ENCODE assay signal across 9 mouse cellular contexts in genomic region chr16:15052924-15053793, GRCm38 (mm10).
A peak's percentile ranks its signal among the peaks of the same experiment; 100 is the strongest.
DNase-seq lines count a peak whose midpoint lies in the region; ATAC-seq lines count a peak whose summit lies in the region.
"Had no signal": no experiment of that assay in that cellular context is flagged by ENCODE, and none has a peak within 500 bp of the region (broad histone marks: within the 10 kb centered on the region; RNA-seq: fewer than 3 reads in every experiment).

No protein-coding gene starts in this region.

- no peaks in the 10 kb centered on the region for H3K36me3 ChIP-seq in hindbrain, embryonic 15.5 days

- H3K9me3 ChIP-seq in hindbrain, embryonic 15.5 days = no peaks in the 10 kb centered on the region

- H3K4me2 ChIP-seq in hindbrain, embryonic 15.5 days = peak overlapping the region; percentile 39

- H3K27me3 ChIP-seq in hindbrain, embryonic 15.5 days = no peaks in the 10 kb centered on the region

- DNase-seq in Muller cell, postnatal 12 days (ENCODE audit: inconsistent ontology term) = peak; percentile 92
- DNase-seq in embryo, embryonic 10 days (ENCODE audit: low spot score) = peak; percentile 93
- peak; percentile 56 to 67 for DNase-seq in gastrocnemius, adult 8-10 months (ENCODE audit: low spot score in 2 of 2)
- peak; percentile 24 to 28 for DNase-seq in layer of hippocampus, postnatal 25 days (ENCODE audit: extremely low spot score in 1 of 2, low spot score in 1 of 2)
- DNase-seq in lung, postnatal 36 days = peak; percentile 51
- peak; percentile 42 to 44 for DNase-seq in right cerebral cortex, postnatal 36 days (ENCODE audit: low spot score in 2 of 2)
- no peak for DNase-seq in thymus, postnatal 10 days (ENCODE audit: low spot score in 2 of 2)

- 5% methylated on average over 16 of the region's 16 CpGs for WGBS in hindbrain, embryonic 15.5 days

- no peak overlapping the region for H3K9ac ChIP-seq in hindbrain, embryonic 15.5 days

- H3K27ac ChIP-seq in hindbrain, embryonic 15.5 days (replicated peaks) = no peak overlapping the region
- H3K27ac ChIP-seq: macrophage had no signal

- ATAC-seq in hindbrain, embryonic 15.5 days (ENCODE audit: low FRiP score, low read depth) = peak; percentile 76

- peaks cover 13% of the 10 kb centered on the region for H3K4me1 ChIP-seq in hindbrain, embryonic 15.5 days (replicated peaks)

- no peak overlapping the region for H3K4me3 ChIP-seq in hindbrain, embryonic 15.5 days

Comparison
In these comparisons a context has a peak if more than half of its experiments do, and no peak if none do; other contexts are left out.
1. DNase-seq: peak in Muller cell, postnatal 12 days (single experiment), embryo, embryonic 10 days (single experiment), gastrocnemius, adult 8-10 months (2 of 2), layer of hippocampus, postnatal 25 days (2 of 2), lung, postnatal 36 days (single experiment) and right cerebral cortex, postnatal 36 days (2 of 2); none in thymus, postnatal 10 days (0 of 2).